In genomic region chr14:119040253-119040652, GRCm38 (mm10) we compare ENCODE assay signal across 7 mouse cellular contexts. TPM values are rescaled to one million over a fixed set of nuclear protein-coding genes. Genes with fewer than 3 reads are reported as not detected.
DNase-seq lines count a peak whose midpoint lies in the region; ATAC-seq and TF ChIP-seq lines count a peak whose summit lies in the region.

No protein-coding gene starts in this region.

- H3K27me3 ChIP-seq in liver, embryonic 12.5 days (replicated peaks), result no peaks in the 10 kb centered on the region
- H3K27me3 ChIP-seq in forebrain, embryonic 15.5 days, result no peaks in the 10 kb centered on the region
- no peaks in the 10 kb centered on the region for H3K27me3 ChIP-seq in limb, embryonic 14.5 days (ENCODE audit: control insufficient read depth, insufficient read depth, low read length)
- H3K27me3 ChIP-seq in small intestine, adult 2 months (ENCODE audit: control insufficient read depth, insufficient read depth, low read length), result no peaks in the 10 kb centered on the region

- 48% methylated on average over 1 of the region's 1 CpGs for WGBS in liver, embryonic 12.5 days (ENCODE audit: insufficient replicate concordance)
- WGBS in forebrain, embryonic 15.5 days, result 49% methylated on average over 1 of the region's 1 CpGs
- 55% methylated on average over 1 of the region's 1 CpGs for WGBS in limb, embryonic 14.5 days
- 67% methylated on average over 1 of the region's 1 CpGs for WGBS in small intestine, adult 2 months

- H3K4me2 ChIP-seq in liver, embryonic 12.5 days, result no peak overlapping the region
- H3K4me2 ChIP-seq in forebrain, embryonic 15.5 days (replicated peaks), result no peak overlapping the region
- H3K4me2 ChIP-seq in limb, embryonic 14.5 days (replicated peaks; ENCODE audit: low read depth, low read length, severe bottlenecking), result no peak overlapping the region

- TF ChIP-seq POLR2A in brain, embryonic 14.5 days (IDR thresholded peaks at IDR 0.05; ENCODE audit: borderline replicate concordance, extremely low read depth, insufficient read depth, insufficient read length, poor library complexity, severe bottlenecking), result no peak
- no peak for TF ChIP-seq POLR2A in limb, embryonic 14.5 days (IDR thresholded peaks at IDR 0.05; ENCODE audit: borderline replicate concordance, extremely low read depth, insufficient read depth, insufficient read length)
- no peak for TF ChIP-seq POLR2A in small intestine, adult 2 months (IDR thresholded peaks at IDR 0.05; ENCODE audit: low read depth, low read length)

- TF ChIP-seq CTCF in brain, embryonic 14.5 days (IDR thresholded peaks at IDR 0.05; ENCODE audit: borderline replicate concordance, extremely low read depth, insufficient read depth, insufficient read length), result peak; percentile 69; the same call in 1 of the 2 replicates
- TF ChIP-seq CTCF in small intestine, adult 2 months (IDR thresholded peaks at IDR 0.05; ENCODE audit: extremely low read depth, insufficient read length, insufficient replicate concordance, low read depth, low read length), result peak; percentile 37; the same call in 1 of the 2 replicates

- no peaks in the 10 kb centered on the region for H3K4me1 ChIP-seq in liver, embryonic 12.5 days
- H3K4me1 ChIP-seq in forebrain, embryonic 15.5 days, result no peaks in the 10 kb centered on the region
- H3K4me1 ChIP-seq in limb, embryonic 14.5 days (ENCODE audit: control insufficient read depth, insufficient read depth, low read length), result no peaks in the 10 kb centered on the region
- no peaks in the 10 kb centered on the region for H3K4me1 ChIP-seq in small intestine, adult 2 months (ENCODE audit: control insufficient read depth, insufficient read depth, insufficient read length, low read length)

- no peaks in the 10 kb centered on the region; the same call in 1 of the 2 replicates for H3K36me3 ChIP-seq in liver, embryonic 12.5 days
- peaks cover 5% of the 10 kb centered on the region; the same call in 1 of the 2 replicates for H3K36me3 ChIP-seq in forebrain, embryonic 15.5 days
- peaks cover 47% of the 10 kb centered on the region for H3K36me3 ChIP-seq in limb, embryonic 14.5 days (ENCODE audit: control insufficient read depth, insufficient read depth, low read length)
- H3K36me3 ChIP-seq in small intestine, adult 2 months (ENCODE audit: control insufficient read depth, insufficient read depth, low read length), result no peaks in the 10 kb centered on the region

- DNase-seq in liver (peak; percentile 30), NIH3T3 (ENCODE audit: low read depth) (peak; percentile 61)
- peak; percentile 73 for DNase-seq in brain, embryonic 14.5 days (ENCODE audit: low read depth)
- DNase-seq in limb, embryonic 14.5 days (ENCODE audit: low spot score), result peak; percentile 45

- no peak overlapping the region for H3K4me3 ChIP-seq in liver, embryonic 12.5 days
- no peak overlapping the region for H3K4me3 ChIP-seq in forebrain, embryonic 15.5 days
- no peak overlapping the region for H3K4me3 ChIP-seq in limb, embryonic 14.5 days (replicated peaks; ENCODE audit: low read length)
- H3K4me3 ChIP-seq in small intestine, adult 2 months (ENCODE audit: low read depth, low read length), result no peak overlapping the region

- ATAC-seq in liver, embryonic 12.5 days, result no peak
- ATAC-seq in forebrain, embryonic 15.5 days (replicated peaks), result peak; percentile 60
- no peak for ATAC-seq in limb, embryonic 14.5 days (ENCODE audit: low FRiP score, low read depth)

- H3K27ac ChIP-seq in liver, embryonic 12.5 days, result no peak overlapping the region
- no peak overlapping the region for H3K27ac ChIP-seq in forebrain, embryonic 15.5 days (replicated peaks)
- no peak overlapping the region for H3K27ac ChIP-seq in limb, embryonic 14.5 days (replicated peaks; ENCODE audit: low read depth, low read length)
- H3K27ac ChIP-seq in small intestine, adult 2 months (ENCODE audit: insufficient read depth, low read depth, low read length), result no peak overlapping the region

- no peak overlapping the region for H3K9ac ChIP-seq in liver, embryonic 12.5 days
- H3K9ac ChIP-seq in forebrain, embryonic 15.5 days (replicated peaks), result no peak overlapping the region
- H3K9ac ChIP-seq in limb, embryonic 14.5 days (ENCODE audit: low read depth, low read length, severe bottlenecking), result no peak overlapping the region

- no peaks in the 10 kb centered on the region for H3K9me3 ChIP-seq in liver, embryonic 12.5 days (replicated peaks)
- no peaks in the 10 kb centered on the region for H3K9me3 ChIP-seq in forebrain, embryonic 15.5 days
- no peaks in the 10 kb centered on the region for H3K9me3 ChIP-seq in limb, embryonic 14.5 days (ENCODE audit: control insufficient read depth, low read length)

RNA-seq across cellular contexts. Expression of gene Uggt2, which starts 59.0 kb away (rescaled TPM):
- 2.7 and 3.2 TPM in 2 replicates for polyA plus RNA-seq in liver, embryonic 12.5 days (2016; fragmentation: Nextera tagmentation; extraction: Ambion mirVana)
- polyA plus RNA-seq in brain, embryonic 14.5 days (2012; rRNA removed), result 42.6 and 43.8 TPM in 2 replicates
- 12.9 and 14.4 TPM in 2 replicates for polyA plus RNA-seq in forebrain, embryonic 15.5 days (2015; fragmentation: Nextera tagmentation; extraction: Ambion mirVana)
- polyA plus RNA-seq in limb, embryonic 14.5 days (2012; rRNA removed), result 36.0 and 36.5 TPM in 2 replicates
- polyA plus RNA-seq in limb, embryonic 14.5 days (2014; fragmentation: Nextera tagmentation; extraction: Ambion mirVana), result 14.9 and 18.5 TPM in 2 replicates
- polyA plus RNA-seq in small intestine, adult 2 months (2012; rRNA removed), result 0.23 and 0.33 TPM in 2 replicates
